Mouse (Mus musculus) cerebellum, adult 2 months (tissue): ENCODE results near the gene Hectd4. TPM values are rescaled to one million over a fixed set of nuclear protein-coding genes. Genes with fewer than 3 reads are reported as not detected.
"Not testable (repeated sequence)": the region's sequence is repeated elsewhere in the genome, so short reads cannot be mapped to it uniquely, and the experiment has no call there.

ENCODE experiments used
- DNase-seq, 2 experiments: peaks; one replicate each; pipeline ENCODE4 v3.0.0; 2021
- H3K27ac ChIP-seq: fragments of 200-500 bp; 2 replicates; pipeline ENCODE4 v1.5.1; 2012; ENCODE audit warnings: low read length, control low read depth, inconsistent platforms; ENCODE audit not compliant: insufficient read depth
- H3K27me3 ChIP-seq: fragments of 200-500 bp; 2 replicates; pipeline ENCODE4 v1.6.1; 2012; ENCODE audit warnings: inconsistent platforms, mild to moderate bottlenecking, low read length, moderate library complexity; ENCODE audit not compliant: control insufficient read depth, insufficient read depth
- H3K4me1 ChIP-seq: fragments of 200-500 bp; 2 replicates; pipeline ENCODE4 v1.6.1; 2011; ENCODE audit warnings: low read length; ENCODE audit not compliant: control insufficient read depth, insufficient read depth
- H3K4me3 ChIP-seq: fragments of 200-500 bp; replicated peaks from 2 replicates; pipeline ENCODE3; 2011; ENCODE audit warnings: mild to moderate bottlenecking, low read depth, low read length, control low read depth; ENCODE audit not compliant: insufficient read depth
- CTCF ChIP-seq: fragments of 200-500 bp; IDR thresholded peaks from 2 replicates; pipeline ENCODE4 v1.5.1; 2011; ENCODE audit warnings: low read depth, mild to moderate bottlenecking, control low read depth, low read length, moderate library complexity, borderline replicate concordance; ENCODE audit not compliant: insufficient read depth
- POLR2A ChIP-seq: fragments of 200-500 bp; IDR thresholded peaks from 2 replicates; pipeline ENCODE4 v1.6.1; 2011; ENCODE audit warnings: low read length, control low read depth, borderline replicate concordance; ENCODE audit not compliant: insufficient read depth
- WGBS: fragments of 180-500 bp; shearing (Covaris S2); methylation state at CpG from one replicate; pipeline ENCODE4 v1.1.7; 2018; 5-methylcytosine and 5-hydroxymethylcytosine counted together
- polyA plus RNA-seq: library from polyadenylated mRNA; depleted of rRNA; stranded (reverse); fragments of >200 nt; gene quantifications from 2 replicates; pipeline ENCODE4 v1.2.3, GENCODE M21; 2012

Gene Hectd4
- polyA plus RNA-seq, 1 experiment = 81.2 TPM

DNA sequence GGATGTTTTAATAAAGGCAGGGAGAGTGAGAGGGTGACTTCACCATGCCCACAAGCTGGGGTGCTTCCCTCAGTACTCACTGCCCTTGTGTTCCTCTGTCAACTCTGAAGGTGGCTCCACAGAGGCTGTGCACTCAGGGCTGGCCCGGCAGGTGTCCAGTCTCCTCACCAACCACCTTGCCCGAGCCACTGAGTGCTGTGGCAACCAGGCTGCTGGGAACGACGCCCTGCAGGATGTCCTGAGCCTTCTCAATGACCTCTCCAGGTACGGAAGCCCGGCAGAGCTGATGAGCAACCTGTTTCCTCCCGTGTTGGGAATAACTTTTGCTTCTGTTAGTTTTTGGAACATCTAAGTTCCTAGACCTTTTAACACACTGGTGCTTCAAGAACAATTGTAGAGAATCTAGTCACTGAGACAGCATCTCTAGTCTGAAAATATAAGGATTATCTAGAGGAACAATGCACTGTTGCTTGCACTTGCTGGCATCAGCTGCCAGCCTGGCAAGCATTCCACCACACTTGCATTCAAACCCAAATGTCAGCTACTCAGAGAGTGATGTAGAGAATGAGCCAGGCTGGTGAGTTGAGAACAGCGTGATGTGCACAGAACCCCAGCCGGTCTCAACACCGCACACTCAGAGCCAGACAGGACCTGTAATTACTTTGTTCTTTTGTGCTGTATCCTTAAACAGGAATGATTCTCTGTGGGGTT is 93.9 kb downstream of the Hectd4 start:
- Histone ChIP-seq H3K27ac (peak overlapping the region; percentile 18), H3K27me3 (no peaks in the 10 kb centered on the region), H3K4me3 (no peak overlapping the region), H3K4me1 (peaks cover 11% of the 10 kb centered on the region)
- DNase-seq = peak; percentile 65 to 78
- no peak for TF ChIP-seq POLR2A
- no peak for TF ChIP-seq CTCF
- 30% methylated on average over 10 of the region's 10 CpGs for WGBS

DNA sequence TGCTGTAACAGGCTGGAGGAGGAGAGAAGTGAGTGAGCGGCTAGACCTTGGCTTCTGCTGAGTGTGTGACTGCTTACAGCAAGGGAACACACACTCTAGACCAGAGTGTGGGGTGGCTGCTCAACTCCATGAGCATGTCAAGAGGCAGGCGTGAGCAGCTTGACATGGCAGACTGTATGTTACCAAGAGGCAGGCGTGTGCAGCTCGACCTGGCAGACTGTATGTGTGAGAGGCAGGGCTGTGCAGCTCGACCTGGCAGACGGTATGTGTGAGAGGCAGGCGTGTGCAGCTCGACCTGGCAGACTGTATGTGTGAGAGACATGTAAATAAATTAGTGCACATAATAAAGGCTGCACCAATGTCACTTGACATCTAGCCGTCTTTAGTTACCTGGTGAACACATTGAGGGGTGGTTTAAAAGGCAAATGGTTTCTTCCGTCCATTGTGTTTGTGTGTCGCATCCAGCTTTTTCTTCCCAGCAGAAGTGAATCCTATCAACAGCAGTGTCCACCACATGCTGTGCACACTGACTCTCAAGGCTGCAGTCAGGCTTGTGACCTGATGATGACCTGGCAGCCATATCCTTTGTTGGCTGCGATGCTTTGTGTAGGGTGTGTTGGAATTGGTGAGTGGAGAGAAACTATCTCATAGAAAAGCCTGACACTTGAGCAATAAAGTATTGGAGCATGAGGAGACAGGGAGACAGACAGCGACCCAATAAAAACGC is 106.2 kb downstream of the Hectd4 start:
- TF ChIP-seq CTCF = no peak
- no peak for TF ChIP-seq POLR2A
- DNase-seq = no peak
- no peaks in the 10 kb centered on the region for H3K27me3 ChIP-seq
- 73% methylated on average over 14 of the region's 14 CpGs for WGBS
- no peak overlapping the region for H3K27ac ChIP-seq
- peaks cover 8% of the 10 kb centered on the region; the same call in 1 of the 2 replicates for H3K4me1 ChIP-seq
- no peak overlapping the region for H3K4me3 ChIP-seq

DNA sequence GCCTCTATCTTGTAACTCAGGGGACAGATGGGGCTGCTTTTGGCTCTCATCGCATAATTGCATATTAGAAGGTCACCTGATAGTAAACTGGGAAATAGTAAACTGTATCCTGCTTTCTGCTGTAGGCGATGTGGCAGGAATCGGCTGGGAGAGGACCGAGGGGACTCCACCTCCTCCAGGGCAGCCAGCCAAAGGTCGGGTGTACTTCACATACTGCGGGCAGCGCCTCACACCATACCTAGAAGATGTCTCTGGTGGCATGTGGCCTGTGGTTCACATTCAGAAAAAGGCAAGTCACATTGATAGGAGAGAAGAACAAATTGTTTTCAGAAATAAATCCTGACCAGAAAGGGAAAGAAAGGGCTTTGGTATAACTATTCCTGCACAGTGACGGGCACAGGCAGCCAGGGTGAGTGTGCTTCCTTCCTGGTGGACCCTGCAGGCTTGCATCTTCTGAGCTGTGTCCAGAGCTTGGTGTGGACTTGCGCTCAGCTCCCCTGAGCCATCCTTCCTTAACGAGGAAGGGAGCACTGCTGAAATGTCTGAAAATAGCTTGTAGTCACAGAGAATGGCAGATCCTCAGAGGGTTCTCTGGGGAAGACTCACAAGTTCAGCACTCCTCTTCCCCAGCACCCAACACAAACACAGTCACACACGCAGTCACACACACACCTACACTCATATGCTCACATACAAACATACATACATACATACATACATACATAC is 109.5 kb downstream of the Hectd4 start:
- 55% methylated on average over 11 of the region's 11 CpGs for WGBS
- Histone ChIP-seq H3K4me1 (peaks cover 8% of the 10 kb centered on the region; the same call in 1 of the 2 replicates), H3K27me3 (no peaks in the 10 kb centered on the region), H3K27ac (peak overlapping the region; percentile 79), H3K4me3 (peak overlapping the region; percentile 63)
- DNase-seq = peak in 1 of 2 experiments; percentile 45
- no peak for TF ChIP-seq CTCF
- TF ChIP-seq POLR2A = no peak

DNA sequence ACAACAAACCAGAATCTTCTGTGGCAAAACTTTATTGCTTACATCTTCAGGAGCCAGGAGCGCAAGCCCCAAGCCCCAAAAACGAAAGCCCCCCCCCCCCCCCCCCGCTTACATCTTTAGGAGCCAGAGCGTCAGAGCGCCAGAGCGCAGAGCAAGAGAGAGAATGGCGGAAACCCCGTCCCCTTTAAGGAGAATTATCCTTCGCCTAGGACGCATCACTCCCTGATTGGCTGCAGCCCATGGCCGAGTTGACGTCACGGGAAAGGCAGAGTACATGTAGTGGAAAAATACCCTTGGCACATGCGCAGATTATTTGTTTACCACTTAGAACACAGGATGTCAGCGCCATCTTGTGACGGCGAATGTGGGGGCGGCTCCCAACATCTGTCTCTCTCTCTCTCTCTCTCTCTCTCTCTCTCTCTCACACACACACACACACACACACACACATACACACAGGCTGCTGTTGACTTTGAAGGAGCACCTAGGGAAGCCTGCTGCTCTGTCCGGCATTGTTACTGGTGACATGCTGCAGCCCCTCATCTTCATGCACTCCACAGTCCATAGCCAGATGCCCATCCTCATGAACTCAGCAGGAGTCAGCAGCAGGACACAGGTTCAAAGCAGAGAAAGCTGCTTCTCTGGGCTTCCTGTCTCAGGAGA is 110.3 kb downstream of the Hectd4 start:
- peak; percentile 21; the same call in 1 of the 2 replicates for TF ChIP-seq POLR2A
- 65% methylated on average over 16 of the region's 19 CpGs for WGBS
- DNase-seq, H3K4me1 ChIP-seq, H3K27me3 ChIP-seq: not testable (repeated sequence)
- Histone ChIP-seq H3K27ac (peak overlapping the region; percentile 84), H3K4me3 (peak overlapping the region; percentile 63)

DNA sequence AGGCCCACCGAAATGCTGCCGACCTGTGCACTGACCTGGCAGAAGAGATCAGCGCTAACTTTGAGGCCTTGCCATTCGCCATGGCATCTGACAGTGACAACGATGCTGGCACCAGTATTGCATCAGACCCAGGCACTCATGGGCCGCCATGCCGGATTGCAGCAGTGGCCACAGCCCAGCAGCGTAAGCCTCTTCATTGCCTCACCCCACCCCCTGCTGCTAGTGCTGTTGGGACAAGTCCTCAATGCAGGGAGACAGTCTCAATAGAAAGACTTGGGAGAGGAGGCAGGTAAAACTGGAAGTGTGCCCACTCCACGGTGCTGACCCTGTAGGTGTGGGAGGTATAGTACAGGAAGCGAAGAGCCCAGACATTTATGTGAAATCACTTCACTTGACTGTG is 111.7 kb downstream of the Hectd4 start:
- Histone ChIP-seq H3K4me3 (no peak overlapping the region), H3K27ac (no peak overlapping the region), H3K4me1 (peaks cover 16% of the 10 kb centered on the region; the same call in 1 of the 2 replicates), H3K27me3 (no peaks in the 10 kb centered on the region)
- WGBS = 83% methylated on average over 10 of the region's 10 CpGs
- TF ChIP-seq POLR2A (no peak), CTCF (no peak)
- no peak for DNase-seq

DNA sequence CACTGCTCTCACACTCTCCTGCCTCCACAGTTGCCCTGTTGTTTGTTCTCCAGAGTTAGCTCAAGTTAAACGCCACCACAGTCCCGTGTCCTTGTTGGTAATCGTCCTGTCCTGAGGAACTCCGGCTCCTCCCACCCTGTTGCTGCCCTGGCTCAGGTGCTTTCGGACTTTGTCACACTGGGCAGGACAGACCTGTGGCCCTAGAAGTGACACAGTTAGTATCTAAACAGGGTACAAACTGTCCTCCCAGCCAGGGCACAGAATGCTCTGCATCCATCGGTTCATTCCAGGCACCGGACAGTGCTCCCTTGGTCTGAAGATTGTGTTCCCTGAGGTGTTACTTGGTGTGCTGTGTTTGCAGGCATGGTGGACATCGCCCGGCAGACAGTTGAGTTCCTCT is 114.0 kb downstream of the Hectd4 start:
- WGBS = 94% methylated on average over 9 of the region's 9 CpGs
- H3K27ac ChIP-seq = no peak overlapping the region; the same call in 1 of the 2 replicates
- H3K4me1 ChIP-seq = peaks cover 18% of the 10 kb centered on the region
- no peak overlapping the region for H3K4me3 ChIP-seq
- no peak for TF ChIP-seq CTCF
- no peak for TF ChIP-seq POLR2A
- H3K27me3 ChIP-seq = no peaks in the 10 kb centered on the region
- DNase-seq = no peak

DNA sequence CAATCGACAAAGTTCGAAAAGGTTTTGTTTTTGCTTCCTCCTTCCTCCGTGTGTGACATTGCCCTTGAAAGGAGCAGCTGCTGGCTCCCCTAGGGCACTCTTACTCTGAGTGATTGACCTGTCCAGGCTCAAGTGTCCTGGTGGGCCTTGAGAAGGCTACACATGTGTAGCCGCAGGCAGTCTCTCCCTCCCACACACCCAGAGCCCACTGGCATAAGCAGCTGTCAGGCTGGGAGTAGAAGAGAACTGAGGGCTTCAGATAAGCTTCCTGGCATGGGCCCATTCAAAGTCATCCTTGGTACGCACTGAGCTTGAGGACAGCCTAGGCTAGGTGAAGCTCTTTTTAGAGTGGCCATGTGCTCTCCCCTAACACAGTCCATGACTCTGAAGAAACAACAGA is 114.4 kb downstream of the Hectd4 start:
- Histone ChIP-seq H3K4me1 (peaks cover 19% of the 10 kb centered on the region), H3K27me3 (no peaks in the 10 kb centered on the region), H3K27ac (no peak overlapping the region; the same call in 1 of the 2 replicates), H3K4me3 (no peak overlapping the region)
- no peak for TF ChIP-seq POLR2A
- no peak for TF ChIP-seq CTCF
- no peak for DNase-seq
- 76% methylated on average over 5 of the region's 5 CpGs for WGBS
